Mouse (Mus musculus) cortical plate, adult 2 months (tissue): ENCODE measurements at regions not wholly inside any gene's neighbourhood (a gene's known extent, or its start where the extent isn't known, plus 50 kb on each side); places are given as distances from the start of the nearest gene placed in this dataset.

ENCODE experiments used
- CTCF ChIP-seq: fragments of 200-500 bp; IDR thresholded peaks from 2 replicates; pipeline ENCODE4 v1.5.1; 2011; ENCODE audit warnings: mild to moderate bottlenecking, control low read depth, low read length; ENCODE audit not compliant: insufficient read depth; ENCODE audit errors: extremely low read depth
- POLR2A ChIP-seq: fragments of 200-500 bp; IDR thresholded peaks from 2 replicates; pipeline ENCODE4 v1.6.1; 2011; ENCODE audit warnings: mild to moderate bottlenecking, low read length, control low read depth; ENCODE audit not compliant: insufficient read depth; ENCODE audit errors: extremely low read depth

GRCm38 (mm10) chr3:21381072-21381471, 695.4 kb upstream of the Tbl1xr1 start:
- TF ChIP-seq CTCF (no peak), POLR2A (no peak)
